In genomic region chr12:21188880-21189279, GRCm38 (mm10) we compare ENCODE assay signal across 10 mouse cellular contexts.
DNase-seq lines count a peak whose midpoint lies in the region; ATAC-seq and TF ChIP-seq lines count a peak whose summit lies in the region.
"Had no signal": no experiment of that assay in that cellular context is flagged by ENCODE, and none has a peak within 500 bp of the region (broad histone marks: within the 10 kb centered on the region; RNA-seq: fewer than 3 reads in every experiment).

No protein-coding gene starts in this region.

- no peak overlapping the region for H3K27ac ChIP-seq in liver, embryonic 11.5 days (ENCODE audit: low read depth, low read length)
- no peak overlapping the region for H3K27ac ChIP-seq in intestine, embryonic 15.5 days
- H3K27ac ChIP-seq in liver, adult 2 months (replicated peaks; ENCODE audit: insufficient read depth, low read depth, low read length), result no peak overlapping the region
- H3K27ac ChIP-seq in hindbrain, embryonic 13.5 days, result no peak overlapping the region
- no peak overlapping the region for H3K27ac ChIP-seq in forebrain, embryonic 15.5 days (replicated peaks)
- H3K27ac ChIP-seq: left cerebral cortex, adult 2 months had no signal

- ATAC-seq in liver, embryonic 11.5 days (replicated peaks; ENCODE audit: low FRiP score), result no peak
- peak; percentile 89 for ATAC-seq in intestine, embryonic 15.5 days
- no peak for ATAC-seq in hindbrain, embryonic 13.5 days (ENCODE audit: low FRiP score)
- ATAC-seq in forebrain, embryonic 15.5 days (replicated peaks), result no peak

- TF ChIP-seq CTCF in liver, adult 2 months (IDR thresholded peaks at IDR 0.05; ENCODE audit: low read depth, low read length), result no peak

- WGBS in liver, embryonic 11.5 days, result 63% methylated on average over 4 of the region's 4 CpGs
- 60% methylated on average over 4 of the region's 4 CpGs for WGBS in intestine, embryonic 15.5 days
- WGBS in liver, adult 2 months, result 27% methylated on average over 4 of the region's 4 CpGs
- 70% methylated on average over 4 of the region's 4 CpGs for WGBS in hindbrain, embryonic 13.5 days
- 73% methylated on average over 4 of the region's 4 CpGs for WGBS in forebrain, embryonic 15.5 days

- DNase-seq in liver, result peak; percentile 44
- no peak for DNase-seq in liver, embryonic 11.5 days (ENCODE audit: low spot score)
- peak; percentile 43 for DNase-seq in gastrocnemius, postnatal 10 days
- peak; percentile 76 for DNase-seq in liver, adult 2 months (ENCODE audit: extremely low read depth, low read depth, low spot score)
- DNase-seq: spleen, adult 18-20 months; thymus, postnatal 4 days had no signal

- H3K4me1 ChIP-seq in liver, embryonic 11.5 days (replicated peaks; ENCODE audit: control insufficient read depth, insufficient read depth, low read length), result no peaks in the 10 kb centered on the region
- peaks cover 7% of the 10 kb centered on the region for H3K4me1 ChIP-seq in intestine, embryonic 15.5 days (replicated peaks)
- peaks cover 9% of the 10 kb centered on the region; the same call in 1 of the 2 replicates for H3K4me1 ChIP-seq in liver, adult 2 months (ENCODE audit: control insufficient read depth, insufficient read depth, low read length)
- H3K4me1 ChIP-seq in hindbrain, embryonic 13.5 days (replicated peaks), result no peaks in the 10 kb centered on the region
- H3K4me1 ChIP-seq in forebrain, embryonic 15.5 days, result peaks cover 4% of the 10 kb centered on the region; the same call in 1 of the 2 replicates

- TF ChIP-seq POLR2A in liver, adult 2 months (IDR thresholded peaks at IDR 0.05; ENCODE audit: extremely low read depth, insufficient read depth, low read length), result no peak

- H3K79me2 ChIP-seq in liver, adult 2 months (ENCODE audit: control insufficient read depth, insufficient read depth, low read length), result peaks cover 6% of the 10 kb centered on the region; the same call in 1 of the 2 replicates

- no peaks in the 10 kb centered on the region for H3K9me3 ChIP-seq in liver, embryonic 11.5 days (ENCODE audit: control insufficient read depth, low read length)
- H3K9me3 ChIP-seq in intestine, embryonic 15.5 days, result no peaks in the 10 kb centered on the region
- H3K9me3 ChIP-seq in hindbrain, embryonic 13.5 days, result no peaks in the 10 kb centered on the region
- H3K9me3 ChIP-seq in forebrain, embryonic 15.5 days, result no peaks in the 10 kb centered on the region

- no peaks in the 10 kb centered on the region for H3K27me3 ChIP-seq in liver, embryonic 11.5 days (replicated peaks; ENCODE audit: control insufficient read depth, insufficient read depth, low read length)
- no peaks in the 10 kb centered on the region for H3K27me3 ChIP-seq in intestine, embryonic 15.5 days (replicated peaks)
- no peaks in the 10 kb centered on the region for H3K27me3 ChIP-seq in liver, adult 2 months (ENCODE audit: control insufficient read depth, insufficient read depth, low read length)
- no peaks in the 10 kb centered on the region for H3K27me3 ChIP-seq in hindbrain, embryonic 13.5 days
- H3K27me3 ChIP-seq in forebrain, embryonic 15.5 days, result no peaks in the 10 kb centered on the region

- no peak overlapping the region for H3K4me3 ChIP-seq in liver, embryonic 11.5 days (ENCODE audit: low read depth, low read length)
- H3K4me3 ChIP-seq in intestine, embryonic 15.5 days (replicated peaks), result no peak overlapping the region
- no peak overlapping the region for H3K4me3 ChIP-seq in liver, adult 2 months (ENCODE audit: insufficient read depth, low read depth, low read length)
- H3K4me3 ChIP-seq in hindbrain, embryonic 13.5 days, result no peak overlapping the region
- H3K4me3 ChIP-seq in forebrain, embryonic 15.5 days, result no peak overlapping the region
- H3K4me3 ChIP-seq: left cerebral cortex, adult 2 months had no signal

- H3K36me3 ChIP-seq in liver, embryonic 11.5 days (ENCODE audit: control insufficient read depth, insufficient read depth, low read length), result no peaks in the 10 kb centered on the region
- H3K36me3 ChIP-seq in intestine, embryonic 15.5 days, result no peaks in the 10 kb centered on the region
- H3K36me3 ChIP-seq in liver, adult 2 months (ENCODE audit: control insufficient read depth, insufficient read depth, low read length), result no peaks in the 10 kb centered on the region
- peaks cover 14% of the 10 kb centered on the region for H3K36me3 ChIP-seq in hindbrain, embryonic 13.5 days
- H3K36me3 ChIP-seq in forebrain, embryonic 15.5 days, result no peaks in the 10 kb centered on the region

- H3K4me2 ChIP-seq in liver, embryonic 11.5 days, result no peak overlapping the region
- no peak overlapping the region for H3K4me2 ChIP-seq in intestine, embryonic 15.5 days (replicated peaks)
- H3K4me2 ChIP-seq in hindbrain, embryonic 13.5 days, result no peak overlapping the region
- no peak overlapping the region for H3K4me2 ChIP-seq in forebrain, embryonic 15.5 days (replicated peaks)

- no peak overlapping the region for H3K9ac ChIP-seq in liver, embryonic 11.5 days (ENCODE audit: low read depth, low read length)
- H3K9ac ChIP-seq in intestine, embryonic 15.5 days, result no peak overlapping the region
- H3K9ac ChIP-seq in liver, adult 2 months (ENCODE audit: low read depth, low read length), result no peak overlapping the region
- no peak overlapping the region for H3K9ac ChIP-seq in hindbrain, embryonic 13.5 days
- H3K9ac ChIP-seq in forebrain, embryonic 15.5 days (replicated peaks), result no peak overlapping the region
